Mouse (Mus musculus) cerebellum, postnatal 10 days (tissue): ENCODE results near the gene Exoc5.

ENCODE experiments used
- DNase-seq, 2 experiments: peaks; one replicate each; pipeline ENCODE4 v3.0.0; 2021; ENCODE audit warnings: mixed read lengths in 2 of 2

Gene Exoc5

GRCm38 (mm10) chr14:49001655-49002054, 64.8 kb downstream of the Exoc5 start:
- no peak for DNase-seq

- DNase-seq = no peak
These were observed 67.7 kb downstream of the Exoc5 start for GRCm38 (mm10) chr14:48998795-48999194.

GRCm38 (mm10) chr14:48993861-48994260, 72.6 kb downstream of the Exoc5 start:
- no peak for DNase-seq

GRCm38 (mm10) chr14:48992070-48992580, 74.3 kb downstream of the Exoc5 start:
- DNase-seq = no peak

- DNase-seq = no peak
These were observed 75.3 kb downstream of the Exoc5 start for GRCm38 (mm10) chr14:48991144-48991522.

DNA sequence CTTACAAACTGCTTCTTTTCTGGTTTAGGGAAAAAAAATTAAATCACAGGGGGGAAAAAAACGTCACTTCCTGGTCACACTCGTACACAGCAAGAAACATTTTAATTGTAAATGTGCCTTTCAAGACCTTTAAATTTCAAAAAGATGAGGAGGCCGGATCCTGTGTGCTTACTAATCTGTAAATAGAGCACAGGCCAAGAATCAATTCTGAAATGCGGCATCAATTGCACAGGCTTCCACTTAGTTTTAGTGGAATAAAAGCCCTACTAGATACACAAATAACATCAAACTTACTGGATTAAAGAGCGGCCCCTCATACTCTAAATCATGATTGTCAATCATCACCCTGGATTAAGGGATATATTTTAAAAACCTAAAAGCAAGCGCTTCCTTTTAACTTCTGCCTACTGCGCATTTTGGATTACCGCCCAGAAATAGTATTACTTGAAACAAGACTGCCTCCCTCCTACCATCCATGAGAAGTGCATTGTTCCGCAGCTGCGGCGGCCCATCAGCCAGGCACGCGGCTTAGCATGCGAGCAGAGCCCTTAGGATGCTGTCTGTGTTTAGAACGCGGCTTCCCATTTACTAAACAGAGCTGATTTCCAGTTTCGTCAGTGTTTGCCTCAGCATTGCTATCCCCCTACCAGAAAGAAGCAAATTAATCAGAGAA, 75.8 kb downstream of the Exoc5 start:
- peak; percentile 85 to 86 for DNase-seq

DNA sequence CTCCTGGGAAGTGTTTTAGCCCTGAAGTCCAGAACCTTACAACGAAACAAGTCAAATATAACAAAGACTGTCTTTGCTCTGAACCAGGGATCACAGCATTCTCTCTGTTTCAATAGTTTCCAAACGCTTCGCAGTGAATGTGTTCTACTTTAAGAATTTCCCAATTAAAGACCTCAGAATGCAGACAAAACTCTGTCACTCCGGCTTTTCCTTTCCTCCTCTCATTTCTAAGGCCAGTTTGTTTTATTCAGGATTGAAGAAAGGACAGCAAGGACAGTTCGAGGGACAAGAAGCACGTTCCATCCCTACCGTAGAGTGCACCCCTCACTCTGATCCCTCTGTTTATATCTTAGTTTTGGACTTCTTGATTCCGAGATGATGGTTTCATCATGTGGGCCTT, 76.6 kb downstream of the Exoc5 start:
- no peak for DNase-seq

DNA sequence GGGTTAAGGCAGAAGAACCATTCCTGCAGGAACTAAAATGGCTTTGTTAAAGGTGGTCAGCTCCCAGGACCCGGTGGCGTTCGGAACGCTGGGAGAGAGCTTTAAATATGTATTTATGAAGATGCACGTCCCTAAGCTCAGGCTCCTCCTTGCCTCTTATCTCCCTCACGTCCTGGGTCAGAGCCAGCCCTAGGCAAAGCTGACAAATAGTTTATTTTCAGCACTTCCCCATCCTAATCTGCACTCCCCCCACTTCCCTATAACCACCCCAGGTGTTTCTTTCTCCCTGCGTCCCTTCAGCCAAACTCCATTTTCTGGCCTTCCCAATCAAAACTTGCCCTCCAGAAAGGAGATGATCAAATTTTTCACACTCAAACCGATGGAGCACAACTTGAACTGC, 80.2 kb downstream of the Exoc5 start:
- peak in 1 of 2 experiments; percentile 17 for DNase-seq

GRCm38 (mm10) chr14:48985673-48986072, 80.8 kb downstream of the Exoc5 start:
- DNase-seq = peak; percentile 77 to 80

DNA sequence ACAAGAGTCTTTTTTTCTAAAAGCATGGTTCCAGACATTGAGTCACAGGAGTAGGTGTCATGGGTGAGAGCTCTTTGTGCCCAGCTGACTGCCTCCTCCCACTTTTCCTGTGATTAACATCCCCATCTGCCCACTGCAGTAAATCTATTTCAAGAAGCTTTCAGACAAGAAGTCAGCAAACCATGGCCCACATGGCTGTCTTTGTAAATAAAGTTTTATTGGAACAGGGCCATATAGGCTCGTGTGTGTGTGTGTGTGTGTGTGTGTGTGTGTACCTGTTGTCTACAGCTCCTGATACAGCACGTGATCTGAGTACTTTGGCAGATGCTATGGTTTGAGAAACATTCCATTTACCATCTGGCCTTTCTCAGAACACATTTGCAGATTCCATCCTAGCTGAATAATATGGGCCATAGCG, 87.5 kb downstream of the Exoc5 start:
- peak in 1 of 2 experiments; percentile 15 for DNase-seq

DNA sequence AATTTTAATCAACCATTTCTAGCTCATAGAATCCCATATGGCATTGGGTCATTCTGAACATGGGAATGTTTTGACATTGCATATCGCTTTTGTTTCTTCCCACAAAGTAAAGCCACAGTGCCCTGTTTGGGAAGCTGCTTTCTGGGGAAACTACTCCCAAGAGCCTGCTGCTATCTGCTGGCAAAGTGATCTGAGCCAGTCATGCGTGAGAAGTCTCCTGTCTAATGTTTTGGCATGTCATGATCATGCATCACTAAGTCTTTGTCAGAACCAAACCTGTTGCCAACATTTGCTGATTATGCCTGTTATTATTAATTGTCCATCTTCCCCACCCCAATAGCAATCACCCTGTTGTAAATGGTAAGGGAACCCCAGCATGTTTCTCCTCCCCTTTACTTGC, 94.9 kb downstream of the Exoc5 start:
- peak; percentile 57 to 66 for DNase-seq

GRCm38 (mm10) chr14:48968670-48969069, 97.8 kb downstream of the Exoc5 start:
- DNase-seq = no peak
